Comparison of ENCODE assay signal across 1 mouse cellular context in genomic region chr7:27647281-27648002, GRCm38 (mm10).
TF ChIP-seq lines count a peak whose summit lies in the region.

No protein-coding gene starts in this region.

TF ChIP-seq in ES-E14, 5 proteins besides CTCF, POLR2A, EP300 and RAD21:
- TF ChIP-seq ZNF384 (IDR thresholded peaks at IDR 0.05; ENCODE audit: low read depth, low read length) = no peak
- TF ChIP-seq CHD2 (IDR thresholded peaks at IDR 0.05; ENCODE audit: low read depth, low read length) = no peak
- no peak for TF ChIP-seq MAFK (IDR thresholded peaks at IDR 0.05; ENCODE audit: insufficient read depth, low read depth, low read length)
- TF ChIP-seq HCFC1 (IDR thresholded peaks at IDR 0.05; ENCODE audit: borderline replicate concordance, insufficient read depth, low read length) = no peak
